Mouse (Mus musculus) kidney, adult 2 months (tissue): Measurements from ENCODE around the gene Dusp18. TPM values are rescaled to one million over a fixed set of nuclear protein-coding genes. Genes with fewer than 3 reads are reported as not detected.

Source experiments
- DNase-seq: peaks from one replicate; pipeline ENCODE4 v3.0.0; 2021
- H3K27ac ChIP-seq: fragments of 200-500 bp; 2 replicates; pipeline ENCODE4 v1.5.1; 2012; ENCODE audit warnings: low read depth, low read length, control low read depth, inconsistent platforms; ENCODE audit not compliant: insufficient read depth
- H3K27me3 ChIP-seq: fragments of 200-500 bp; replicated peaks from 2 replicates; pipeline ENCODE4 v1.6.1; 2012; ENCODE audit warnings: mild to moderate bottlenecking, moderate library complexity, low read length, inconsistent platforms; ENCODE audit not compliant: control insufficient read depth, insufficient read depth
- H3K36me3 ChIP-seq: fragments of 200-500 bp; 2 replicates; pipeline ENCODE4 v1.6.1; 2012; ENCODE audit warnings: mild to moderate bottlenecking, moderate library complexity, low read length, inconsistent platforms; ENCODE audit not compliant: control insufficient read depth, insufficient read depth
- H3K4me1 ChIP-seq: fragments of 200-500 bp; 2 replicates; pipeline ENCODE4 v1.6.1; 2011; ENCODE audit warnings: low read length; ENCODE audit not compliant: control insufficient read depth, insufficient read depth
- H3K4me3 ChIP-seq: fragments of 200-500 bp; 2 replicates; pipeline ENCODE4 v1.5.1; 2011; ENCODE audit warnings: mild to moderate bottlenecking, low read depth, low read length, control low read depth; ENCODE audit not compliant: insufficient read depth
- CTCF ChIP-seq: fragments of 200-500 bp; conservative IDR thresholded peaks from 2 replicates; pipeline ENCODE4 v1.5.1; 2011; ENCODE audit warnings: low read depth, mild to moderate bottlenecking, control low read depth, low read length, moderate library complexity, mixed read lengths; ENCODE audit not compliant: insufficient read depth, insufficient read length
- POLR2A ChIP-seq: fragments of 200-500 bp; IDR thresholded peaks from one replicate; pipeline ENCODE4 v1.6.1; 2011; ENCODE audit warnings: low read depth, low read length, control low read depth
- WGBS: fragments of 180-500 bp; shearing (Covaris S2); methylation state at CpG from one replicate; pipeline ENCODE4 v1.1.7; 2018; 5-methylcytosine and 5-hydroxymethylcytosine counted together
- polyA plus RNA-seq: library from polyadenylated mRNA; depleted of rRNA; stranded (reverse); fragments of >200 nt; gene quantifications from 2 replicates; pipeline ENCODE4 v1.2.3, GENCODE M21; 2012

The Dusp18 gene
- polyA plus RNA-seq, 1 experiment, result 7.1 TPM

DNA sequence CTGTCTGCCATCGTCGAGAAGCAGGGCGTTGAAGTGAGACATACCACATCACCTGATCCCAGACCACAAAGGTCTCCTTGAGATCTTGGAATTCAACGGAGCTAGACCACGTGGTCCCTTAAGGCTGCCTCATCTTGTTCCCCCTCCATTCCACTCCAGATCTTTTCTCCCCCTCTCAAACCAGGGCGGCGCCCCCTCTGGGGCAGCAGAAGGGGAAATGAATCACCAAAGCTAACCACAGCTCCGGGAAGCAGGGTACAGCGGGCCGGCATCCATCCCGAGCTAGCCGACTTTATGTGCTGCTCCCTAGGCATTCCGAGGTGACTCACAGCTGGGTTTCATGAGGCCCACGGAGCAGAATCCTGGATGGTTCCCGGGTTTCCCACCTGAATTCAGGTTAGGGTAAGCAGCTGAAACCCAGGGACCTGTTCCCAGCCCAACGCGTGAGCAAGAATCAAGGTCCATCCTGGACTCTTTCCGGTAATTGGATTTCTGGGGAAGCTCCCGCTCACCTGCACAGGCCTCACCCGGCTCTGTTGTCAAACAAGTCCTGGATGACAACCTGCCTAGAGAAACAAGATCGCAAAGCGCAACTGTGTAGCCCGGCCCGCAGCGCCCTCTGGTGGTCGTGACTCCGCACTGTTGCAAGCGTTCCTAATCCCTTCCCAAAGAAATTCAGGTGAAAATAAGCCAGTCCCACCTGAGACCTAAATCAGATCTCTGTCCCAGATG is 19.2 kb downstream of the Dusp18 start, which contains the start of gene Slc35e4:
TSS of gene Slc35e4 (minus strand) at position 556 of the 732 bp plus-strand sequence.
- DNase-seq, result peak; percentile 87
- Histone ChIP-seq H3K4me1 (peaks cover 8% of the 10 kb centered on the region; the same call in 1 of the 2 replicates), H3K36me3 (peaks cover 1% of the 10 kb centered on the region; the same call in 1 of the 2 replicates), H3K27me3 (no peaks in the 10 kb centered on the region), H3K4me3 (peak within 1 kb of the TSS; percentile 70), H3K27ac (peak within 1 kb of the TSS; percentile 61)
- WGBS, result under 1% methylated on average over 28 of the region's 28 CpGs
- TF ChIP-seq CTCF (peak; percentile 86), POLR2A (no peak)

DNA sequence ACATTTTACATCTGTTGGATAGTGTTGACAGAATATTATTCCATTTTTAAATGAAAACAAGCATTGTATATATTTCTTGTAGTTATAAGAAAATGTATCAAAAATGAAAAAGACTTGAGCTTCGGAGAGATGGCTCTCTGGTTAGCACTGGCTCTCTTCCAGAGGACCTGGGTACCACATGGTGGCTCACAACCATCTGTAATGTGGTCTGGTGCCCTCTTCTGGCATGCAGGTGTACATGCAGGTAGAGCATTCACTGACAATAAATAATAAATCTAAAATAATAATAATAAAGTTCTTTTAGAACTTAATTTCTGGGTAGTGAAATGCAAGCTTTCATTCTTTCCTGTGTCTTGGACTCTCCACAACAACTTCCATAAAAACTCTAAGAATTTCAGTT is 23.7 kb downstream of the Dusp18 start:
- Histone ChIP-seq H3K4me3 (no peak overlapping the region), H3K4me1 (no peaks in the 10 kb centered on the region), H3K36me3 (peaks cover 3% of the 10 kb centered on the region; the same call in 1 of the 2 replicates), H3K27me3 (no peaks in the 10 kb centered on the region), H3K27ac (no peak overlapping the region)
- peak; percentile 56 for DNase-seq
- TF ChIP-seq CTCF (peak; percentile 58), POLR2A (no peak)
- 44% methylated on average over 1 of the region's 1 CpGs for WGBS

DNA sequence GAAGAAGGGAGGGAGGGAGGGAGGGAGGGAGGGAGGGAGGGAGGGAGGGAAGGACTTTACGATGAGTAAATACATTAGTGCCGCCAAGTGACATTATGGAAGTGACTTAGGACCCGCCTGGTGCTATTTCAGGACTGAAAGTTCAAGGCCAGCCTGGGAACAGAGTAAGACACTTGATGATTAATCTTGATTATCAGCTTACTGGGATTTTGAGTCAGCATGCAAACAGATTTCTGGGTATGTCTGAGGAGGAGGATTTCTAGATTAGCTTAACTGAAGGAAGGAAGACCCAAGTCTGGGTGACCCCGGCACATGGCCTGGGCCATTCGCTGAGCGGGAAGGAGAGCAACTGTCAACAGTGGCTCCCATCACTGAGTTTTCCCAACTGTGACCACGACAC is 25.4 kb downstream of the Dusp18 start:
- WGBS, result 90% methylated on average over 7 of the region's 7 CpGs
- TF ChIP-seq CTCF (no peak), POLR2A (no peak)
- Histone ChIP-seq H3K4me3 (no peak overlapping the region), H3K27ac (no peak overlapping the region), H3K4me1 (no peaks in the 10 kb centered on the region), H3K36me3 (peaks cover 6% of the 10 kb centered on the region), H3K27me3 (no peaks in the 10 kb centered on the region)
- DNase-seq, result no peak

DNA sequence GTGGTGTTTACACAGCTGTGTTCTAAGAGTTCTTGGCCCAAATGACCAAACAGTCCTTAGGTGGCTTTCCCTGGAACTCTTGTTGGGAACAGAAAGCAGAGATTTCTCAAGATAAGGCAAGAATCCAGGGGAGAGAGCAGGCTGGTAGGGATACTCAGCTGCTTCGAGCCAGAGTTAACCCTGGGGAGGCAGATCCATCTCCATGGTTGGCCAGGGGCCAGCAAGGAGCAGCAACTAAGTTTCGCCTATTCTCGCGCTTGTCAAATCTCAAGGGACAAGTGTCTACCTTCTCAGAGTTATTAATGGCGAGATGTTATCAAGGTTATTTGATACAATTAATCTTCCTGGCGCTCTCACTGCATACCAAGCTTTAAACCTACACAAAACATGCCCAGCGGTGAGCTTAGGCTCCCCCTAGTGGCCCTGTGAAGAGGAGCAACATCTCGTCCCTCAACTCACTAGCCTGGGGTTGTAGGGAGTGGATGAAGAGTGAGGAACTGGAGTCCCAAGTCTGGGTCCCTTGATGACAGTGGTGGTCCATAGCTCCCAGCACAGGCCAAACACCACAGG is 26.3 kb downstream of the Dusp18 start:
- 28% methylated on average over 8 of the region's 8 CpGs for WGBS

DNA sequence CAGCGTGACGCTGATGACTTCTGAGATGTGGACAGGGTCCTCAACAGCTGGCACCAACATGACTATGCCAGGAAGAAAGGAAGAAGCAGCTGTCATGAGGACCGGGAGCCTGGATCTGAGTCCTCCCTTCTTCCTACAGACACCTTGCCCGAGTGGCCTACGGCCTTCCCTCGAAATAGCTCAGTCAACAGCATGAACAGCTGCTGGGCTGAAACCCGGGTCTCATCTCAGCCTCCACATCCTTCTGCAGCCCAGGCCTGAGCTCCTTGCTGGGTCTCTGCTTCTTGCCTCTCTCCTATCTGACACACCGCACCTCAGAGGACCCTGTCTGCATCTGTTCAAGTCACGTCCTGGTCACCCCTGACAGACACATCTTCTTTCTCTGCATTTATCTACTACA is 27.1 kb downstream of the Dusp18 start:
- TF ChIP-seq POLR2A (no peak), CTCF (no peak)
- Histone ChIP-seq H3K27me3 (no peaks in the 10 kb centered on the region), H3K4me1 (no peaks in the 10 kb centered on the region; the same call in 1 of the 2 replicates), H3K4me3 (no peak overlapping the region), H3K36me3 (peaks cover 12% of the 10 kb centered on the region), H3K27ac (no peak overlapping the region)
- 95% methylated on average over 9 of the region's 9 CpGs for WGBS
- no peak for DNase-seq

More for the DNA sequence above, 26.3 kb downstream of the Dusp18 start:
- Histone ChIP-seq H3K4me3 (no peak overlapping the region), H3K27ac (no peak overlapping the region), H3K36me3 (peaks cover 10% of the 10 kb centered on the region), H3K27me3 (no peaks in the 10 kb centered on the region), H3K4me1 (no peaks in the 10 kb centered on the region)
- DNase-seq, result peak; percentile 57
- no peak for TF ChIP-seq POLR2A
- peak; percentile 82 for TF ChIP-seq CTCF

DNA sequence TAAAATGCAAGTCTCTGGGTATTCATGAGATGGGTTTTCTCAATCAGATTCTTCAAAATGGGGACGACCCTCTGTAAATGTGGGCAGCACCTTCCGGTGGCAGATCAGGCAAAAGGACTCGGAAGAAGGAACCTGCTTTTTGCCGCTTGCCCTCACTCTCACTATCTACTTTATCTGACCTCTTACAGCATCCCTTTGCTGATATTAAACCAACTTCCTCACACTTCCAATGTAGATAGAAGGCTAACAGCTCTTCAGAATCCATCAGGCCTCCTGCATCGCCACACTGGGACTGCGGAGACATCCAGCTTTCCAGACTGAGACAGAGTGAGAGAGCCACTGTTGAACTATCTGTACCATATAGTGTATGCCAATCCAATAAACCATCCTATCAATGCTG is 27.7 kb downstream of the Dusp18 start:
- Histone ChIP-seq H3K27me3 (no peaks in the 10 kb centered on the region), H3K36me3 (peaks cover 12% of the 10 kb centered on the region), H3K4me3 (no peak overlapping the region), H3K4me1 (no peaks in the 10 kb centered on the region; the same call in 1 of the 2 replicates), H3K27ac (no peak overlapping the region)
- no peak for DNase-seq
- WGBS, result 95% methylated on average over 6 of the region's 6 CpGs
- no peak for TF ChIP-seq CTCF
- TF ChIP-seq POLR2A, result no peak

DNA sequence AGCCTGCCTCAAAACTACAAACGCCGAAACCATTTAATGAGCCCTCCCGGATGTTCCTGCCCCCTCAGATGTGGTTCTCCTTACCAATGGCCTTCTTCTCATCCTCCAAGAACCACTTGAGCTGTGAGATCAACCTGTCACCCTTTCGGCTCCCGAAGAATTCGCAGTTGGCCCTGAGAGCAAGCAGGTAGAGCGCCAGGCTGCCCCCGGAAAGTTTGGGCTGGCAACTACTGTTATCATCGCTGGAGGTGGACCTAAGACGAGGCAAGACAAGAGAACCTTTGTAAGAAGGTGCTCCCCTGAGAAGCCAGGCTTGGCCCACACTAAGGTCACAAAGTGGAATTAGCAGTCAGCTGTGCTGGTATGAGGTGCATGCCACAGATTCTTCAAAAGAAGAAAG is 30.9 kb downstream of the Dusp18 start:
- H3K4me1 ChIP-seq, result no peaks in the 10 kb centered on the region; the same call in 1 of the 2 replicates
- TF ChIP-seq POLR2A (no peak), CTCF (no peak)
- WGBS, result 93% methylated on average over 10 of the region's 10 CpGs
- no peak overlapping the region for H3K27ac ChIP-seq
- no peak overlapping the region for H3K4me3 ChIP-seq
- no peaks in the 10 kb centered on the region for H3K27me3 ChIP-seq
- DNase-seq, result no peak
- peaks cover 11% of the 10 kb centered on the region for H3K36me3 ChIP-seq
